ENCODE assay signal across 27 mouse cellular contexts in genomic region chr7:110742022-110742421, GRCm38 (mm10). TPM values are rescaled to one million over a fixed set of nuclear protein-coding genes. Genes with fewer than 3 reads are reported as not detected.
DNase-seq lines count a peak whose midpoint lies in the region; ATAC-seq lines count a peak whose summit lies in the region.
"Had no signal": no experiment of that assay in that cellular context is flagged by ENCODE, and none has a peak within 500 bp of the region (broad histone marks: within the 10 kb centered on the region; RNA-seq: fewer than 3 reads in every experiment).

No protein-coding gene starts in this region.

- WGBS in kidney, embryonic 14.5 days, result 34% methylated on average over 5 of the region's 5 CpGs

- no peak overlapping the region for H3K4me2 ChIP-seq in kidney, embryonic 14.5 days (replicated peaks; ENCODE audit: low read depth, low read length)
- H3K4me2 ChIP-seq: embryonic facial prominence, embryonic 12.5 days; embryonic facial prominence, embryonic 15.5 days; heart, embryonic 12.5 days; heart, embryonic 15.5 days; hindbrain, embryonic 15.5 days had no signal

- H3K27ac ChIP-seq in kidney, embryonic 14.5 days (ENCODE audit: low read depth, low read length), result no peak overlapping the region
- H3K27ac ChIP-seq: embryonic facial prominence, embryonic 12.5 days; embryonic facial prominence, embryonic 15.5 days; gastrocnemius, adult 2 months; heart, embryonic 15.5 days; hindbrain, embryonic 15.5 days had no signal

- H3K4me3 ChIP-seq in kidney, embryonic 14.5 days (ENCODE audit: low read length), result no peak overlapping the region
- H3K4me3 ChIP-seq: embryonic facial prominence, embryonic 12.5 days; embryonic facial prominence, embryonic 15.5 days; gastrocnemius, adult 2 months; heart, embryonic 12.5 days; heart, embryonic 15.5 days; hindbrain, embryonic 15.5 days had no signal

- H3K27me3 ChIP-seq in kidney, embryonic 14.5 days (ENCODE audit: control insufficient read depth, insufficient read depth, low read length), result no peaks in the 10 kb centered on the region
- H3K27me3 ChIP-seq: CH12.LX; embryonic facial prominence, embryonic 12.5 days; embryonic facial prominence, embryonic 15.5 days; heart, embryonic 12.5 days; heart, embryonic 15.5 days; hindbrain, embryonic 15.5 days; Patski had no signal

- peaks cover 14% of the 10 kb centered on the region for H3K4me1 ChIP-seq in kidney, embryonic 14.5 days (ENCODE audit: control insufficient read depth, insufficient read depth, low read length)
- H3K4me1 ChIP-seq: heart, embryonic 12.5 days had no signal

- H3K9ac ChIP-seq in kidney, embryonic 14.5 days (ENCODE audit: low read depth, low read length), result no peak overlapping the region
- H3K9ac ChIP-seq: embryonic facial prominence, embryonic 12.5 days; embryonic facial prominence, embryonic 15.5 days; forebrain, postnatal 0 days; heart, embryonic 12.5 days; heart, embryonic 15.5 days; hindbrain, embryonic 15.5 days had no signal

- H3K36me3 ChIP-seq in kidney, embryonic 14.5 days (ENCODE audit: control insufficient read depth, insufficient read depth, low read length), result no peaks in the 10 kb centered on the region
- H3K36me3 ChIP-seq: embryonic facial prominence, embryonic 12.5 days; embryonic facial prominence, embryonic 15.5 days; G1E; heart, embryonic 12.5 days; heart, embryonic 15.5 days; hindbrain, embryonic 15.5 days had no signal

- peak; percentile 48 for DNase-seq in kidney, adult 11 months
- DNase-seq in kidney, postnatal 14 days, result no peak
- no peak for DNase-seq in kidney, adult 18-20 months
- DNase-seq in kidney, postnatal 4 days, result peak; percentile 14 to 28
- DNase-seq in cerebellum, postnatal 14 days, result no peak
- DNase-seq: adrenal gland, postnatal 10 days; adrenal gland, postnatal 36 days; B cell, adult 2 months; cerebellum, adult 18-20 months; cerebellum, adult 9-10 months; cerebellum, postnatal 25 days; forebrain, postnatal 0 days; gastrocnemius, adult 2 months; gastrocnemius, postnatal 14 days; heart, adult 18-20 months; heart, postnatal 10 days; heart, postnatal 36 days had no signal

- ATAC-seq in kidney, embryonic 14.5 days (ENCODE audit: low FRiP score, low TSS enrichment), result peak; percentile 65; the same call in 1 of the 2 replicates
- ATAC-seq: forebrain, embryonic 14.5 days; forebrain, postnatal 0 days; Patski had no signal

- no peaks in the 10 kb centered on the region for H3K9me3 ChIP-seq in kidney, embryonic 14.5 days (ENCODE audit: control insufficient read depth, low read length)
- H3K9me3 ChIP-seq: embryonic facial prominence, embryonic 12.5 days; embryonic facial prominence, embryonic 15.5 days; G1E; heart, embryonic 15.5 days; hindbrain, embryonic 15.5 days had no signal

RNA-seq across cellular contexts. Expression of gene Ampd3, which starts 26.0 kb away (rescaled TPM):
- polyA plus RNA-seq in kidney, embryonic 14.5 days (2014; fragmentation: Nextera tagmentation; extraction: Ambion mirVana), result 3.2 and 4.5 TPM in 2 replicates

Comparison
In these comparisons a context has a peak if more than half of its experiments do, and no peak if none do; other contexts are left out.
1. DNase-seq: peak in kidney, adult 11 months (single experiment) and kidney, postnatal 4 days (2 of 2); none in kidney, postnatal 14 days (single experiment), kidney, adult 18-20 months (single experiment) and cerebellum, postnatal 14 days (0 of 2).